Mouse (Mus musculus) forebrain, embryonic 11.5 days (tissue): ENCODE data around the gene Psen1. TPM values are rescaled to one million over a fixed set of nuclear protein-coding genes. Genes with fewer than 3 reads are reported as not detected.

ENCODE experiments used
- ATAC-seq: fragments of 200-750 bp; cut with Nextera tagmentation; replicated peaks from 2 replicates; pipeline ENCODE4 v1.8.0; 2017; ENCODE audit warnings: moderate TSS enrichment; ENCODE audit not compliant: low FRiP score
- DNase-seq: peaks from one replicate; pipeline ENCODE4 v3.0.0-alpha.2; 2017; ENCODE audit warnings: low spot score
- H3K27ac ChIP-seq: fragments of 300-500 bp; sonication (generic); 2 replicates; pipeline ENCODE4 v1.5.1; 2014; ENCODE audit warnings: low read depth, low read length
- H3K27me3 ChIP-seq: fragments of 300-500 bp; sonication (generic); 2 replicates; pipeline ENCODE4 v1.6.1; 2014; ENCODE audit warnings: mild to moderate bottlenecking, low read length, mixed read lengths; ENCODE audit not compliant: control insufficient read depth, insufficient read depth
- H3K36me3 ChIP-seq: fragments of 300-500 bp; sonication (generic); 2 replicates; pipeline ENCODE4 v1.6.1; 2014; ENCODE audit warnings: mild to moderate bottlenecking, low read length, moderate library complexity, mixed read lengths; ENCODE audit not compliant: control insufficient read depth, insufficient read depth
- H3K4me1 ChIP-seq: fragments of 300-500 bp; sonication (generic); replicated peaks from 2 replicates; pipeline ENCODE4 v1.6.1; 2014; ENCODE audit warnings: low read length, mixed read lengths; ENCODE audit not compliant: control insufficient read depth, insufficient read depth
- H3K4me2 ChIP-seq: fragments of 300-500 bp; sonication (generic); 2 replicates; pipeline ENCODE4 v1.6.1; 2014; ENCODE audit warnings: low read depth, mild to moderate bottlenecking, low read length, moderate library complexity, mixed read lengths; ENCODE audit not compliant: severe bottlenecking
- H3K4me3 ChIP-seq: fragments of 300-500 bp; sonication (generic); 2 replicates; pipeline ENCODE4 v1.5.1; 2014; ENCODE audit warnings: low read depth, low read length
- H3K9ac ChIP-seq: fragments of 300-500 bp; sonication (generic); 2 replicates; pipeline ENCODE4 v1.6.1; 2014; ENCODE audit warnings: low read length
- H3K9me3 ChIP-seq: fragments of 300-500 bp; sonication (generic); 2 replicates; pipeline ENCODE4 v1.6.1; 2016; ENCODE audit warnings: low read length, mixed read lengths; ENCODE audit not compliant: control insufficient read depth
- WGBS: fragments of 180-500 bp; shearing (Covaris S2); extraction: QIAGEN DNeasy Blood & Tissue Kit; methylation state at CpG from one replicate; pipeline ENCODE4 v1.1.7; 2014; 5-methylcytosine and 5-hydroxymethylcytosine counted together
- polyA plus RNA-seq: library from polyadenylated mRNA; unstranded; fragments of >200 nt; fragmentation: Nextera tagmentation; extraction: Ambion mirVana; gene quantifications from 2 replicates; pipeline ENCODE4 v1.2.1, GENCODE M21; 2014

Psen1 gene
- polyA plus RNA-seq, 1 experiment from 2014 or later = 69.6 TPM

GRCm38 (mm10) chr12:83713749-83714148 lies 25.8 kb downstream of the Psen1 start:
- no peak for DNase-seq
- Histone ChIP-seq H3K4me1 (no peaks in the 10 kb centered on the region), H3K36me3 (no peaks in the 10 kb centered on the region; the same call in 1 of the 2 replicates), H3K27ac (no peak overlapping the region), H3K4me3 (no peak overlapping the region), H3K27me3 (no peaks in the 10 kb centered on the region), H3K9me3 (no peaks in the 10 kb centered on the region), H3K4me2 (no peak overlapping the region), H3K9ac (no peak overlapping the region)
- 59% methylated on average over 2 of the region's 2 CpGs for WGBS
- ATAC-seq = no peak

- no peaks in the 10 kb centered on the region for H3K27me3 ChIP-seq
- H3K4me3 ChIP-seq = no peak overlapping the region
- DNase-seq (no peak), ATAC-seq (no peak)
- H3K4me1 ChIP-seq = no peaks in the 10 kb centered on the region
- H3K9me3 ChIP-seq = no peaks in the 10 kb centered on the region
- no peaks in the 10 kb centered on the region; the same call in 1 of the 2 replicates for H3K36me3 ChIP-seq
- no peak overlapping the region for H3K27ac ChIP-seq
- H3K9ac ChIP-seq = no peak overlapping the region
- WGBS = 92% methylated on average over 15 of the region's 15 CpGs
- no peak overlapping the region for H3K4me2 ChIP-seq
These were observed 28.6 kb downstream of the Psen1 start for GRCm38 (mm10) chr12:83716416-83717184.

GRCm38 (mm10) chr12:83719431-83719830 lies 31.5 kb downstream of the Psen1 start:
- H3K4me1 ChIP-seq = no peaks in the 10 kb centered on the region
- no peaks in the 10 kb centered on the region for H3K27me3 ChIP-seq
- no peaks in the 10 kb centered on the region; the same call in 1 of the 2 replicates for H3K36me3 ChIP-seq
- H3K9ac ChIP-seq = no peak overlapping the region
- no peaks in the 10 kb centered on the region for H3K9me3 ChIP-seq
- DNase-seq = no peak
- WGBS = 92% methylated on average over 1 of the region's 1 CpGs
- no peak overlapping the region for H3K4me2 ChIP-seq
- no peak overlapping the region for H3K27ac ChIP-seq
- no peak overlapping the region for H3K4me3 ChIP-seq
- no peak for ATAC-seq

GRCm38 (mm10) chr12:83721281-83721680 lies 33.3 kb downstream of the Psen1 start:
- no peak overlapping the region for H3K27ac ChIP-seq
- peaks cover 4% of the 10 kb centered on the region; the same call in 1 of the 2 replicates for H3K36me3 ChIP-seq

GRCm38 (mm10) chr12:83723037-83723436 lies 35.1 kb downstream of the Psen1 start:
- Histone ChIP-seq H3K9ac (no peak overlapping the region), H3K27me3 (no peaks in the 10 kb centered on the region), H3K4me2 (no peak overlapping the region), H3K27ac (no peak overlapping the region), H3K9me3 (no peaks in the 10 kb centered on the region), H3K36me3 (peaks cover 4% of the 10 kb centered on the region; the same call in 1 of the 2 replicates), H3K4me3 (no peak overlapping the region), H3K4me1 (no peaks in the 10 kb centered on the region)
- 92% methylated on average over 3 of the region's 3 CpGs for WGBS
- no peak for DNase-seq
- no peak for ATAC-seq

More at GRCm38 (mm10) chr12:83721281-83721680, 33.3 kb downstream of the Psen1 start:
- H3K4me1 ChIP-seq = no peaks in the 10 kb centered on the region
- H3K4me2 ChIP-seq = no peak overlapping the region
- ATAC-seq (no peak), DNase-seq (no peak)
- H3K9me3 ChIP-seq = no peaks in the 10 kb centered on the region
- H3K9ac ChIP-seq = no peak overlapping the region
- WGBS = 80% methylated on average over 6 of the region's 6 CpGs
- H3K27me3 ChIP-seq = no peaks in the 10 kb centered on the region
- H3K4me3 ChIP-seq = no peak overlapping the region

- WGBS = 93% methylated on average over 12 of the region's 12 CpGs
These were observed 38.8 kb downstream of the Psen1 start for GRCm38 (mm10) chr12:83726510-83727308.

GRCm38 (mm10) chr12:83732225-83732624 lies 44.3 kb downstream of the Psen1 start:
- Histone ChIP-seq H3K36me3 (peaks cover 3% of the 10 kb centered on the region; the same call in 1 of the 2 replicates), H3K9ac (no peak overlapping the region), H3K4me2 (no peak overlapping the region), H3K27me3 (no peaks in the 10 kb centered on the region), H3K4me1 (no peaks in the 10 kb centered on the region), H3K9me3 (no peaks in the 10 kb centered on the region), H3K27ac (no peak overlapping the region), H3K4me3 (no peak overlapping the region)
- ATAC-seq (no peak), DNase-seq (no peak)
- WGBS = 93% methylated on average over 5 of the region's 5 CpGs

More at GRCm38 (mm10) chr12:83726510-83727308, 38.8 kb downstream of the Psen1 start:
- Histone ChIP-seq H3K4me1 (no peaks in the 10 kb centered on the region), H3K4me3 (no peak overlapping the region), H3K27me3 (no peaks in the 10 kb centered on the region), H3K4me2 (no peak overlapping the region), H3K9me3 (no peaks in the 10 kb centered on the region), H3K27ac (no peak overlapping the region), H3K9ac (no peak overlapping the region), H3K36me3 (peaks cover 4% of the 10 kb centered on the region; the same call in 1 of the 2 replicates)
- no peak for DNase-seq
- ATAC-seq = no peak

- no peak overlapping the region for H3K4me2 ChIP-seq
- no peak overlapping the region for H3K9ac ChIP-seq
- H3K27ac ChIP-seq = no peak overlapping the region
- no peak for DNase-seq
- no peak for ATAC-seq
- H3K9me3 ChIP-seq = no peaks in the 10 kb centered on the region
- 94% methylated on average over 10 of the region's 10 CpGs for WGBS
- H3K4me1 ChIP-seq = no peaks in the 10 kb centered on the region
- no peaks in the 10 kb centered on the region for H3K27me3 ChIP-seq
- no peak overlapping the region for H3K4me3 ChIP-seq
- peaks cover 3% of the 10 kb centered on the region; the same call in 1 of the 2 replicates for H3K36me3 ChIP-seq
These were observed 46.1 kb downstream of the Psen1 start for GRCm38 (mm10) chr12:83734047-83734446.
